Mouse (Mus musculus): ENCODE measurements around the gene Btbd35f9.
"Not testable (repeated sequence)": the region's sequence is repeated elsewhere in the genome, so short reads cannot be mapped to it uniquely, and the experiment has no call there.

Btbd35f9 gene

DNA sequence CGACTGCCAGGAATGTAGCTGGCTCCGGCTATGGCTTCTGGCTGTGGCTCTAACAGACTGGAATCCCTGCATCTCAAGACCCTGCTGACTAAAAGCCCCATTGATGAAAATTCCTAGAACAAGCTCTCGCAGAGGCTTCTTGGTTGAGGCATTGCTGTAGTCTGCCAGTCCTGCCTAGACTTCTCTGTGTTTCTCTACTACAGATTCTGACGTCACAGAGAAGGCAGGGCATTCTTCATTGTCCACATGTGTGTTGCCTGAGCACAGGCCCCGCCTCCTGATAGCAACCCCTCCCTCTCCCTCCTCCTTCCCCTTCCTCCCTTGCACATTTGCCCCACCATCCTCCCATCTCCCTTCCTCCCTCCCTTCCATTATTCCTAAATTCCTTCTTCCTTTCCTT, at the start of gene Btbd35f9:
Gene Btbd35f9, minus strand, starts transcription at position 101 of the 400 bp plus-strand sequence.
- DNase-seq (ENCODE audit: extremely low spot score), result not testable (repeated sequence)

All from embryo, embryonic 9.5 days (tissue).